Mouse (Mus musculus): Measurements from ENCODE around the gene Tent4b.

The Tent4b gene

GRCm38 (mm10) chr8:88280904-88281303, 81.9 kb downstream of the Tent4b start:
- DNase-seq = no peak

GRCm38 (mm10) chr8:88282684-88283083, 83.7 kb downstream of the Tent4b start:
- no peak for DNase-seq

GRCm38 (mm10) chr8:88283243-88284115, 84.5 kb downstream of the Tent4b start:
- DNase-seq = no peak

- DNase-seq = no peak
Observed at GRCm38 (mm10) chr8:88284738-88285137, 85.7 kb downstream of the Tent4b start.

- no peak for DNase-seq
Observed at GRCm38 (mm10) chr8:88285469-88286356, 86.7 kb downstream of the Tent4b start.

- no peak for DNase-seq
Observed at GRCm38 (mm10) chr8:88286421-88286960, 87.5 kb downstream of the Tent4b start.

- DNase-seq = no peak
Observed at GRCm38 (mm10) chr8:88288622-88289242, 89.7 kb downstream of the Tent4b start.

GRCm38 (mm10) chr8:88289901-88290300, 90.9 kb downstream of the Tent4b start:
- no peak for DNase-seq

GRCm38 (mm10) chr8:88290326-88291304, 91.6 kb downstream of the Tent4b start:
- DNase-seq = no peak

GRCm38 (mm10) chr8:88291305-88291690, 92.3 kb downstream of the Tent4b start:
- DNase-seq = no peak

- no peak for DNase-seq
Observed at GRCm38 (mm10) chr8:88292926-88293325, 93.9 kb downstream of the Tent4b start.

- no peak for DNase-seq
Observed at GRCm38 (mm10) chr8:88293590-88294356, 94.8 kb downstream of the Tent4b start.

- DNase-seq = no peak
Observed at GRCm38 (mm10) chr8:88294977-88295376, 96.0 kb downstream of the Tent4b start.

- DNase-seq = peak; percentile 58 to 66
Observed at GRCm38 (mm10) chr8:88297976-88298732, 99.1 kb downstream of the Tent4b start.

- DNase-seq = no peak
Observed at GRCm38 (mm10) chr8:88298733-88299103, 99.7 kb downstream of the Tent4b start.

- DNase-seq = no peak
Observed at GRCm38 (mm10) chr8:88299907-88300603, 101.0 kb downstream of the Tent4b start.

- no peak for DNase-seq
Observed at GRCm38 (mm10) chr8:88301589-88302437, 102.8 kb downstream of the Tent4b start.

GRCm38 (mm10) chr8:88305814-88306213, 106.8 kb downstream of the Tent4b start:
- DNase-seq = no peak
